Mouse (Mus musculus) lung, embryonic 15.5 days (tissue): ENCODE results near the gene Mgl2. TPM values are rescaled to one million over a fixed set of nuclear protein-coding genes. Genes with fewer than 3 reads are reported as not detected.
"Not testable (repeated sequence)": the region's sequence is repeated elsewhere in the genome, so short reads cannot be mapped to it uniquely, and the experiment has no call there.

ENCODE experiments used
- ATAC-seq: fragments of 200-750 bp; cut with Nextera tagmentation; 2 replicates; pipeline ENCODE4 v1.8.0; 2017; ENCODE audit warnings: moderate number of reproducible peaks, borderline replicate concordance; ENCODE audit not compliant: low FRiP score, low TSS enrichment; ENCODE audit errors: extremely low read depth
- H3K27ac ChIP-seq: fragments of 300-500 bp; sonication (generic); 2 replicates; pipeline ENCODE4 v1.5.1; 2015; ENCODE audit warnings: moderate library complexity, mild to moderate bottlenecking, inconsistent platforms
- H3K27me3 ChIP-seq: fragments of 300-500 bp; sonication (generic); 2 replicates; pipeline ENCODE4 v1.6.1; 2015; ENCODE audit warnings: inconsistent platforms
- H3K36me3 ChIP-seq: fragments of 300-500 bp; sonication (generic); 2 replicates; pipeline ENCODE4 v1.6.1; 2015; ENCODE audit warnings: inconsistent platforms
- H3K4me1 ChIP-seq: fragments of 300-500 bp; sonication (generic); 2 replicates; pipeline ENCODE4 v1.6.1; 2015; ENCODE audit warnings: inconsistent platforms
- H3K4me2 ChIP-seq: fragments of 300-500 bp; sonication (generic); 2 replicates; pipeline ENCODE4 v1.6.1; 2015; ENCODE audit warnings: inconsistent platforms, mild to moderate bottlenecking, moderate library complexity
- H3K4me3 ChIP-seq: fragments of 300-500 bp; sonication (generic); 2 replicates; pipeline ENCODE4 v1.5.1; 2015; ENCODE audit warnings: mild to moderate bottlenecking, inconsistent platforms
- H3K9ac ChIP-seq: fragments of 300-500 bp; sonication (generic); 2 replicates; pipeline ENCODE4 v1.6.1; 2015; ENCODE audit warnings: inconsistent platforms
- H3K9me3 ChIP-seq: fragments of 300-500 bp; sonication (generic); 2 replicates; pipeline ENCODE4 v1.6.1; 2016; ENCODE audit warnings: inconsistent platforms
- WGBS: fragments of 180-500 bp; shearing (Covaris S2); methylation state at CpG from one replicate; pipeline ENCODE4 v1.1.7; 2015; 5-methylcytosine and 5-hydroxymethylcytosine counted together
- polyA plus RNA-seq: library from polyadenylated mRNA; unstranded; fragments of >200 nt; fragmentation: Nextera tagmentation; extraction: Ambion mirVana; gene quantifications from 2 replicates; pipeline ENCODE4 v1.2.1, GENCODE M21; 2015

The Mgl2 gene
- polyA plus RNA-seq, 1 experiment from 2014 or later = 4.3 TPM

GRCm38 (mm10) chr11:70115901-70116300, 14.2 kb upstream of the Mgl2 start:
- Histone ChIP-seq H3K4me2 (no peak overlapping the region), H3K27ac (no peak overlapping the region), H3K36me3 (no peaks in the 10 kb centered on the region), H3K9me3 (no peaks in the 10 kb centered on the region), H3K4me1 (no peaks in the 10 kb centered on the region), H3K27me3 (no peaks in the 10 kb centered on the region), H3K4me3 (no peak overlapping the region), H3K9ac (no peak overlapping the region)
- 82% methylated on average over 3 of the region's 3 CpGs for whole genome bisulfite sequencing
- no peak for ATAC-seq

GRCm38 (mm10) chr11:70135001-70135400, 4.9 kb downstream of the Mgl2 start:
- 73% methylated on average over 3 of the region's 3 CpGs for WGBS
- not testable (repeated sequence) for H3K4me3 ChIP-seq, H3K9ac ChIP-seq, H3K27me3 ChIP-seq, H3K9me3 ChIP-seq, H3K36me3 ChIP-seq, H3K4me2 ChIP-seq, ATAC-seq, H3K27ac ChIP-seq, H3K4me1 ChIP-seq

DNA sequence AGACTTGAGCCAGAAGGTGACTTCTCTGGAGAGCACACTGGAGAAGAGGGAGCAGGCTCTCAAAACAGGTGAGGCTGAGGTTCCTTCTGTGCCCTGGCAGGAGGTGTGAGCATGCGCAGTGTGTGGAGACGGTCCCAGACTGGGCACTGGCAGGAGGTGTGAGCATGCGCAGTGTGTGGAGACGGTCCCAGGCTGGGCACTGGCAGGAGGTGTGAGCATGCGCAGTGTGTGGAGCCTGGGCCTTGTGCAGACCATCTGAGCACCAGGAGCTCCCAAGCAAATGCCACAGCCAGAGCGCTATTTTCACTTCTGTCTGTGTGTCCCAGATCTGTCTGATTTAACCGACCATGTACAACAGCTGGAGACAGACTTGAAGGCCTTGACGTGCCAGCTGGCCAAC, 5.8 kb downstream of the Mgl2 start:
- not testable (repeated sequence) for H3K4me2 ChIP-seq, H3K4me1 ChIP-seq, H3K27ac ChIP-seq, H3K9ac ChIP-seq, H3K9me3 ChIP-seq, ATAC-seq, H3K4me3 ChIP-seq, H3K36me3 ChIP-seq, H3K27me3 ChIP-seq
- WGBS = 66% methylated on average over 8 of the region's 8 CpGs

DNA sequence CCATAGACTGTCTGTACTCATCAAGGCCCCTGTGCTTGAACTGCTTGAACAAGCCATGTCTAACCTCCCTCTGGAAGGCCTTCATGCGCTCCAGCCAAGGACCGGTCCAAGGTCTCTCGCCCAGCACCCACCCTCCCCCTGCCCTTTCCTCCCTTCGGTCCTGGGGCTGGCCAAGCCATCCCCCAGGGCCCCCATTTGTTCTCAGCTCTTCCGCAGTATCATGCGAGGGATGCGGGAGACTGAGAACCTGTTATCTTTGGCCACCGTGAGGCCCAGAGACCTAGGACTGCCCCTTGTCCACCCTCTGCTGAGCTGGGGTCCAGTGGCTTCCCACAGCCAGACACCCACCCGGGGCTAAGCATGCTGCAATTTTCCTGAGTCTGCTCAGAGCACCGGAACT, 9.0 kb downstream of the Mgl2 start:
- Histone ChIP-seq H3K9ac (no peak overlapping the region), H3K9me3 (no peaks in the 10 kb centered on the region), H3K27me3 (no peaks in the 10 kb centered on the region), H3K36me3 (no peaks in the 10 kb centered on the region), H3K4me1 (no peaks in the 10 kb centered on the region), H3K4me2 (no peak overlapping the region), H3K27ac (no peak overlapping the region), H3K4me3 (no peak overlapping the region)
- 69% methylated on average over 10 of the region's 10 CpGs for WGBS
- ATAC-seq = no peak

DNA sequence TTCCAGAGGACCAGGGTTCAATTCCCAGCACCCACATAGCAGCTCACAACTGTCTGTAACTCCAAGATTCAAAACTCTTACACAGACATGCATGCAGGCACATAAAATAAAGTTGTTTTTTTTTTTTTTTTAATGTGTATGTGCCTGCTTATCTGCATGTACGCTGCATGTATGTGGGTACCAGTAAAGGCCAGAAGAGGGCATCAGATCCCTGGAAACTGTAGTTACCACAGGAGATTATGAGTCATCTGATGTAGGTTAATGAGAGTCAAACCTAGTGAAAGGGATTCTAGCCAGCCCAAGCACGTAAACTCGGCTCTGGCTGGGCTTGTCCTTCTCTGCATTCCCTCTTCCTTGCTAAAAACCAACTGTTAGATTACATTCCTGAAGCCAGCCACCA, 20.9 kb downstream of the Mgl2 start:
- ATAC-seq = no peak
- H3K4me2 ChIP-seq = no peak overlapping the region
- no peaks in the 10 kb centered on the region for H3K27me3 ChIP-seq
- 64% methylated on average over 3 of the region's 3 CpGs for WGBS
- H3K9me3 ChIP-seq = no peaks in the 10 kb centered on the region
- no peak overlapping the region for H3K27ac ChIP-seq
- H3K36me3 ChIP-seq = no peaks in the 10 kb centered on the region
- no peak overlapping the region for H3K4me3 ChIP-seq
- H3K9ac ChIP-seq = no peak overlapping the region
- no peaks in the 10 kb centered on the region for H3K4me1 ChIP-seq

DNA sequence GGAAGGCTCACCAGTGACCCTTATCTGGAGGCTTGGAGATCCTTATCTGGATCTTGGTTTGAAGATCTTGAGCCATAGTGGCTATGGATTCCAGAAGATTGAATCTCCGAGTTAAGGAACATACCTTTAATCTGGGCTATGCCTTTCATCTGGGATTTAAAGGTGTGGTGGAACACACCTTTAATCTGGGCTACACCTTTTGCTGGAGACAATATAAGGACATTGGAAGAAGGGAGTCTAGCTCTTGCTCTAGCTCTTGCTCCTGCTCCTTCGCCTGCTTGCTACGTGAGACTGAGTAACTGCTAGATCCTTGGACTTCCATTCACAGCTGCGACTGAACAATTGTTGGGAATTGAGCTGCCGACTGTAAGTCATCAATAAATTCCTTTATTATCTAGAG, 25.8 kb downstream of the Mgl2 start, which contains the start of gene Clec10a:
TSS of gene Clec10a (plus strand) at position 301 of the 400 bp plus-strand sequence.
- H3K27ac ChIP-seq, H3K36me3 ChIP-seq, H3K4me1 ChIP-seq, H3K4me2 ChIP-seq, H3K4me3 ChIP-seq, ATAC-seq, H3K9ac ChIP-seq, H3K9me3 ChIP-seq, H3K27me3 ChIP-seq: not testable (repeated sequence)
- no CpG with 5 or more reads among the region's 5 CpGs for WGBS

- Histone ChIP-seq H3K9ac (no peak overlapping the region), H3K27me3 (no peaks in the 10 kb centered on the region), H3K4me1 (no peaks in the 10 kb centered on the region), H3K36me3 (no peaks in the 10 kb centered on the region), H3K4me3 (no peak overlapping the region), H3K4me2 (no peak overlapping the region), H3K27ac (no peak overlapping the region), H3K9me3 (no peaks in the 10 kb centered on the region)
- 58% methylated on average over 3 of the region's 3 CpGs for WGBS
- no peak for ATAC-seq
These were observed 32.2 kb downstream of the Mgl2 start for GRCm38 (mm10) chr11:70162336-70162735.

DNA sequence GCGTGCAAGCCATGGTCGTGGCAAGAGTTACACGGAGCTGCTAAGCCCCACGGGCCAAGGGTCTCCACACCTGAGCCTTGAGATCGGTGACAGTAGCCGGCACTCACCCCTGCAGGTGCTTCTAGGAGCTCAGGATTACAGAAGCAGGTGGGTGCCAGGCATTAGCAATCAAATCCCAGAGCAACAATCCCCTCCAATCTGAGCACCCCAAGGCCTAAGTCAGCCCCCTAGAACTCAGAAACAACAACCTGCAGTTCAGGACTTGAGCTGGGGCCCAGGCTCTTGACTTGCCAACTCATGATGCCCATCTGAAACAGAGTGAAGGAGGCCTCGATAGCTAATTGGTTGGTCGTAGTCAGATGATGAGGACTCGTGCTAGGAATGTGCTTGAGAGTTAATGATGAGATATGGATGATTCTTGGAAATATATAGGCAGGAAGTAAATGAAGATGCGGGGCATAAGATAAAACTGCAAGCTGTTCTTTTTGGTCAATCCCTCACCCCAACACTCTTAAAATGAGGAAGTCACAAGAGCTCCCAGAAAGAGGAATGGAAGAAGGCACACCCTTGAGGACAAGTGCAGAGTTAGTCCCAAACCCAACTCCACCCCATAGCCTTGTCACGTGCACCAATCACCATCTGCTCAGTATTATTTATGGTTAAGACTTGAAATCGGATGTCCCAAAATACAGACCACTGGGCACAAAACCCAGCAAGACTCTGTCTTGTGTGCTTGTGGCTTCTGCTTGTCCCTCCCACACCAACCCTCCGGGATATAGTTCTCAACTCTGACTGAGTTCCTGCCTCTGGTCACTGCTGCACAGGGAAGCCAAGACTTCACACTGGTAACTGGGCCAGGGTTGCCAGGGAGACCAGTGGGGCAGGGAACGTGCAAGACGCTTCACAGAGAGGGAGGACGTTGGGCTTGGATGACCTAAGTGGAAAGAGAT, 36.1 kb downstream of the Mgl2 start:
- no peak overlapping the region for H3K4me3 ChIP-seq
- H3K9me3 ChIP-seq = no peaks in the 10 kb centered on the region
- H3K4me2 ChIP-seq = no peak overlapping the region
- 69% methylated on average over 16 of the region's 16 CpGs for WGBS
- no peaks in the 10 kb centered on the region for H3K4me1 ChIP-seq
- no peak overlapping the region for H3K27ac ChIP-seq
- no peak for ATAC-seq
- H3K36me3 ChIP-seq = no peaks in the 10 kb centered on the region
- no peak overlapping the region for H3K9ac ChIP-seq
- H3K27me3 ChIP-seq = no peaks in the 10 kb centered on the region

DNA sequence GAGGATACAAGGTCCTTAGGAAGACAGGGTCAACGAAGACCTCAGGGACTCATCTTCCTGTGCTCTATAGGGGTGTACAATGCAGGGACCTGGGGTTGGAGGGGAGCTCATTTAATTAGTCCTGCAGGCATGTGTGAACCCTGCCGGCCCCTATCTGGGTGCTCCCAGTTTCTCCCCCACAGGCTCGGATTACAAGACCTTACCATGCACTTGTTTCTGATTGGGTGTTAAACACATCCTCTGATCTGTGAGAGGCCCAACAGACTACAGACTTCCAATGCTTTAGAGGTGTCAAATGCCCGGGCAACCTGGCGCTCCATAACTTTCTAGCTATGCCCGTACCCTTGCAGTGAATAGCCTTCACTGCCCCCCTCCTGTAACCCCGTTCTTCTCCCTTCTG, 38.0 kb downstream of the Mgl2 start:
- H3K27me3 ChIP-seq = no peaks in the 10 kb centered on the region
- H3K4me2 ChIP-seq = no peak overlapping the region
- H3K4me3 ChIP-seq = no peak overlapping the region
- no peaks in the 10 kb centered on the region for H3K4me1 ChIP-seq
- WGBS = 45% methylated on average over 7 of the region's 7 CpGs
- H3K27ac ChIP-seq = no peak overlapping the region
- ATAC-seq = no peak
- no peaks in the 10 kb centered on the region for H3K36me3 ChIP-seq
- H3K9ac ChIP-seq = no peak overlapping the region
- no peaks in the 10 kb centered on the region for H3K9me3 ChIP-seq

DNA sequence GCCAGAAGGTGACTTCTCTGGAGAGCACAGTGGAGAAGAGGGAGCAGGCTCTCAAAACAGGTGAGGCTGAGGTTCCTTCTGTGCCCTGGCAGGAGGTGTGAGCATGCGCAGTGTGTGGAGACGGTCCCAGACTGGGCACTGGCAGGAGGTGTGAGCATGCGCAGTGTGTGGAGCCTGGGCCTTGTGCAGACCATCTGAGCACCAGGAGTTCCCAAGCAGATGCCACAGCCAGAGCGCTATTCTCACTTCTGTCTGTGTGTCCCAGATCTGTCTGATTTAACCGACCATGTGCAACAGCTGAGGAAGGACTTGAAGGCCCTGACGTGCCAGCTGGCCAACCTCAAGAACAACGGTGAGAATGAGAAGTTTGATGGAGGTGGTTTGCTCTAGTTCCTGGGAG, 39.3 kb downstream of the Mgl2 start:
- 75% methylated on average over 7 of the region's 7 CpGs for WGBS
- not testable (repeated sequence) for H3K4me3 ChIP-seq

DNA sequence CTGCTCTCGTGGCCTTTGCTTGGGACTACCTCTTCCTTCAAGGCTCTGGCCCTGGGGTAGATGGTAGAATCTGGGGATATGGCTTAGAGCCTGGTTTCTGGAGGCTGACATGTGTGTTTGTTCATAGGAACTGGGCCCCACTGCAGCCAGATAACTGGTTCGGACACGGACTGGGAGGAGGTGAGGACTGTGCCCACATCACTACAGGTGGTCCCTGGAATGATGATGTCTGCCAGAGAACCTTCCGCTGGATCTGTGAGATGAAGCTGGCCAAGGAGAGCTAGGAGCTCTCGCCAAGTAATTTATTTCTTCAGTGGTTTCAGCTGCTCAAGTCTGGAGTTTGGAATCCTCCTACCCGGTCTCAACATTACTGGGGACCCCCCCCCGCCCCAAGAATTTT, 40.2 kb downstream of the Mgl2 start:
- 69% methylated on average over 7 of the region's 7 CpGs for WGBS
- no peak for ATAC-seq
- H3K36me3 ChIP-seq = no peaks in the 10 kb centered on the region
- H3K9me3 ChIP-seq = no peaks in the 10 kb centered on the region
- H3K27me3 ChIP-seq = no peaks in the 10 kb centered on the region
- no peak overlapping the region for H3K9ac ChIP-seq
- H3K27ac ChIP-seq = no peak overlapping the region
- H3K4me3 ChIP-seq = no peak overlapping the region
- H3K4me2 ChIP-seq = no peak overlapping the region
- no peaks in the 10 kb centered on the region for H3K4me1 ChIP-seq

More for the DNA sequence above, 39.3 kb downstream of the Mgl2 start:
- H3K27ac ChIP-seq, H3K9me3 ChIP-seq, H3K9ac ChIP-seq, H3K36me3 ChIP-seq, H3K4me1 ChIP-seq, H3K4me2 ChIP-seq, ATAC-seq, H3K27me3 ChIP-seq: not testable (repeated sequence)

DNA sequence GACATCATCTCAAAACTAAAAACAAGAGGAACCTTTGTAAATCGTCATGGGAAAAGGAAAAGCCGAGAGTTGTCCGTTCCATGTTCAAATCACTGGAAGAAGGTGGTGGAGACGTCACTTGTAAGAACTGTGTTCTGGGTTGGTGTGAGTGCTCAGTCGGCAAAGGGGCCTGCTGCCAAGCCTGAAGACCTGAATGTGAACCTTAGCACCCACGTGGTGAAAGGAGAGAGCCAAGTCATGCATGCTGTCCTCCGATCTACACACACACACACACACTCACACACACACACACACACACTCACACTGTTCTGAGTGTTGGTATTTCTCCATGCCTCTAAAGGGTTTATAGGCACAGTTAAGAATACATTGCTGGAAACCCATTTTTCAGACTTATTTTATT, 41.1 kb downstream of the Mgl2 start:
- Histone ChIP-seq H3K27ac (no peak overlapping the region), H3K4me2 (no peak overlapping the region), H3K27me3 (no peaks in the 10 kb centered on the region), H3K9ac (no peak overlapping the region), H3K4me1 (no peaks in the 10 kb centered on the region), H3K9me3 (no peaks in the 10 kb centered on the region), H3K36me3 (no peaks in the 10 kb centered on the region), H3K4me3 (no peak overlapping the region)
- ATAC-seq = no peak
- WGBS = 66% methylated on average over 7 of the region's 7 CpGs
